Mouse (Mus musculus): ENCODE measurements around the gene 2410141K09Rik.
"Not testable (repeated sequence)": the region's sequence is repeated elsewhere in the genome, so short reads cannot be mapped to it uniquely, and the experiment has no call there.

The 2410141K09Rik gene

GRCm38 (mm10) chr13:66441018-66441417 is at the start of gene 2410141K09Rik:
2410141K09Rik (minus strand) TSS chr13:66441118.
- DNase-seq: not testable (repeated sequence)

DNA sequence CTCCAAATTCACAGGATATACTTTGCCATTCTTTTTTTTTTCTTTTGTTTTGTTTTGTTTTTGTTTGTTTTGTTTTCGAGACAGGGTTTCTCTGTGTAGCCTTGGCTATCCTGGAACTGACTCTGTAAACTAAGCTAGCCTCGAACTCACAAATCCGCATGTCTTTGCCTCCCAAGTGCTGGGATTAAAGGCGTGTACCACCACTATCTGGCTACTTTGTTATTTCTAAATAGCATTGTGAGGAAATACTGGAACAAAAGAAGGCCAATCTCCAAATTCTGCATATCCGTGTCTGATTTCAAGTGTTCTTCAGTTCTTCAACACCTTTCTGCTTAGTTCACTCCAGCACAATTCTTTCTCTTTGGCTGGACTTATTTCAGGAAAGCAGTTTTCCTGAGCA is 14.1 kb downstream of the 2410141K09Rik start:
- not testable (repeated sequence) for DNase-seq

GRCm38 (mm10) chr13:66414962-66415361 is 26.0 kb downstream of the 2410141K09Rik start:
- not testable (repeated sequence) for DNase-seq
